ENCODE assay signal across 41 mouse cellular contexts in the genomic region with DNA sequence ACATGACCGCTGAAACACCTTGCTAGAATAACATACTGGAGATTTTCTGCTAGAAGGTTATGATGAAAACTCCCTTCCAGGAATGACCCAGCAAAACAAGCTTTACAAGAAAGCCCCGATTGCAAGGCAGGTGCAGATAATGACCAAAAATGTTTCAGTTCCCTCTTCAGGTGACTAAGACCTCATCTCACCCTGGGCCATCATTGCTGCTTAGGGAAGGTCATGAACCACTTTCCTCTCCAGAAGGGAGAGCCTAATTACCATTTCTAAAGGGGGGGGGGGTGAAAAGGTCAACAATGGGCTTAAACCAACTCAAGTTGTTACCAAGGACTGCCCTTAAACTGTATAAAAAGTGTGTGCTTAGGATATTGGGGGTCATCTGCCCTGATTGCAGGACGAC. TPM values are rescaled to one million over a fixed set of nuclear protein-coding genes. Genes with fewer than 3 reads are reported as not detected.
"Had no signal": no experiment of that assay in that cellular context is flagged by ENCODE, and none has a peak within 500 bp of the region (broad histone marks: within the 10 kb centered on the region; RNA-seq: fewer than 3 reads in every experiment).

No protein-coding gene starts in this region.

- H3K27ac ChIP-seq: gastrocnemius, adult 2 months; heart, embryonic 10.5 days; hindbrain, embryonic 10.5 days; hindbrain, embryonic 12.5 days; hindbrain, embryonic 15.5 days; hindbrain, postnatal 0 days; kidney, embryonic 15.5 days; kidney, postnatal 0 days; left cerebral cortex, adult 2 months; limb, embryonic 10.5 days; limb, embryonic 12.5 days; liver, embryonic 13.5 days; liver, embryonic 15.5 days had no signal

- H3K4me1 ChIP-seq: heart, embryonic 10.5 days; heart, embryonic 12.5 days; hindbrain, embryonic 10.5 days; hindbrain, embryonic 12.5 days; hindbrain, embryonic 15.5 days; kidney, embryonic 15.5 days; limb, embryonic 10.5 days; limb, embryonic 12.5 days; liver, embryonic 13.5 days; liver, embryonic 15.5 days had no signal

- H3K4me2 ChIP-seq: heart, embryonic 12.5 days; hindbrain, embryonic 12.5 days; hindbrain, embryonic 15.5 days; kidney, embryonic 15.5 days; limb, embryonic 12.5 days; liver, embryonic 11.5 days; liver, embryonic 13.5 days; liver, embryonic 15.5 days had no signal

- H3K36me3 ChIP-seq: heart, embryonic 10.5 days; heart, embryonic 12.5 days; hindbrain, embryonic 10.5 days; hindbrain, embryonic 12.5 days; hindbrain, embryonic 15.5 days; kidney, embryonic 15.5 days; limb, embryonic 10.5 days; limb, embryonic 12.5 days; liver, embryonic 13.5 days; liver, embryonic 15.5 days had no signal

- H3K4me3 ChIP-seq: gastrocnemius, adult 2 months; heart, embryonic 10.5 days; heart, embryonic 12.5 days; hindbrain, embryonic 10.5 days; hindbrain, embryonic 12.5 days; hindbrain, embryonic 15.5 days; kidney, embryonic 15.5 days; left cerebral cortex, adult 2 months; limb, embryonic 10.5 days; limb, embryonic 12.5 days; liver, embryonic 13.5 days; liver, embryonic 15.5 days had no signal

- H3K27me3 ChIP-seq: heart, embryonic 12.5 days; hindbrain, embryonic 12.5 days; hindbrain, embryonic 15.5 days; kidney, embryonic 15.5 days; limb, embryonic 12.5 days; liver, embryonic 13.5 days; liver, embryonic 15.5 days had no signal

- H3K9me3 ChIP-seq: heart, embryonic 10.5 days; heart, embryonic 12.5 days; hindbrain, embryonic 10.5 days; hindbrain, embryonic 12.5 days; hindbrain, embryonic 15.5 days; kidney, embryonic 15.5 days; limb, embryonic 10.5 days; limb, embryonic 12.5 days; liver, embryonic 13.5 days; liver, embryonic 15.5 days had no signal

- DNase-seq: gastrocnemius, adult 2 months; gastrocnemius, postnatal 10 days; gastrocnemius, postnatal 25 days; heart, adult 18-20 months; heart, postnatal 10 days; heart, postnatal 4 days; kidney, adult 11 months; kidney, adult 2 months; kidney, adult 9 months; kidney, postnatal 14 days; kidney, postnatal 36 days; layer of hippocampus, adult 9-11 months; liver; liver, embryonic 13.5 days had no signal

- H3K9ac ChIP-seq: heart, embryonic 12.5 days; hindbrain, embryonic 12.5 days; hindbrain, embryonic 15.5 days; kidney, embryonic 15.5 days; limb, embryonic 12.5 days; liver, embryonic 13.5 days; liver, embryonic 15.5 days had no signal

RNA-seq across cellular contexts. Expression of a gene that starts 59.8 kb away (rescaled TPM):
- total RNA-seq: gastrocnemius, adult 2 months; gastrocnemius, postnatal 10 days; gastrocnemius, postnatal 25 days; gastrocnemius, postnatal 4 days; granulocyte monocyte progenitor cell, adult 5-6 weeks; heart, adult 18-20 months; heart, adult 8-10 months; heart, postnatal 10 days; heart, postnatal 25 days; hindbrain, postnatal 0 days; layer of hippocampus, adult 18-20 months; layer of hippocampus, adult 8-10 months; layer of hippocampus, postnatal 25 days; left cerebral cortex, adult 2 months; left cerebral cortex, postnatal 14 days; left cerebral cortex, postnatal 36 days had no signal
- polyA plus RNA-seq: heart, embryonic 10.5 days; heart, embryonic 12.5 days; heart, embryonic 14.5 days; heart, embryonic 16.5 days; hindbrain, embryonic 10.5 days; hindbrain, embryonic 12.5 days; hindbrain, embryonic 15.5 days; hindbrain, postnatal 0 days; intestine, embryonic 14.5 days; intestine, embryonic 16.5 days; kidney, adult 2 months; kidney, embryonic 15.5 days; kidney, postnatal 0 days; large intestine, adult 2 months; limb, embryonic 10.5 days; limb, embryonic 12.5 days; liver, embryonic 11.5 days; liver, embryonic 13.5 days; liver, embryonic 15.5 days had no signal
